Mouse (Mus musculus): ENCODE measurements around the gene Myo10. TPM values are rescaled to one million over a fixed set of nuclear protein-coding genes. Genes with fewer than 3 reads are reported as not detected.

Gene Myo10
- total RNA-seq, 2 experiments from 2014 or later = 42.1 to 46.9 TPM

DNA sequence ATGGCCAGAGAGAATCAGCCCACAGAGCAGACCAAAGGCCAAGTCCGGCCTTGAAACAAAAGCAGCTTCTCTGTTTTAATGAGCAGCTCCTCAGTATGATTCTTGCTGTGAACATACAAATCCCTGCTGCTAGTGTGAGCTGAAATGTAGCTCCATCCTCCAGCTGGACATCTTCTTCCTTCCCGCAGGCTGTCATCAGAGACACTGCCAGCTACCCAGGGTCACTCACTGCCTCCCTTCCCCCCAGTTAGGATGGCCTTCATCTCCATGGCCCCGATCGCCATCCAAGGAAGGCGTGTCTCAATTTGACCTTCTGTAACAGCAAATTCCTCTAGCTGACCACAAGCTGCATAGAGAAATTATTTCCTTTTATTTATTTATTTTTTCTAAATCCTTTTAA is 32.4 kb upstream of the Myo10 start:
- TF ChIP-seq CTCF (IDR thresholded peaks at IDR 0.05) = no peak
- intact Hi-C loops (cut with DNase I) = no loop called here
- no peak overlapping the region for H3K27ac ChIP-seq
- DNase-seq (ENCODE audit: extremely low spot score in 1 of 2, low spot score in 2 of 2) = no peak
- no peak overlapping the region for H3K4me3 ChIP-seq

- Histone ChIP-seq H3K4me3 (no peak overlapping the region), H3K27ac (no peak overlapping the region)
- no peak for TF ChIP-seq CTCF (IDR thresholded peaks at IDR 0.05)
- DNase-seq (ENCODE audit: extremely low spot score in 1 of 2, low spot score in 2 of 2) = no peak
- intact Hi-C loops (cut with DNase I) = no loop called here
These were observed 31.4 kb upstream of the Myo10 start for GRCm38 (mm10) chr15:25590891-25591290.

- TF ChIP-seq CTCF (IDR thresholded peaks at IDR 0.05) = no peak
- no peak overlapping the region for H3K27ac ChIP-seq
- no peak overlapping the region for H3K4me3 ChIP-seq
- DNase-seq (ENCODE audit: extremely low spot score in 1 of 2, low spot score in 2 of 2) = no peak
- intact Hi-C loops (cut with DNase I) = no loop called here
These were observed 30.4 kb upstream of the Myo10 start for GRCm38 (mm10) chr15:25591964-25592363.

DNA sequence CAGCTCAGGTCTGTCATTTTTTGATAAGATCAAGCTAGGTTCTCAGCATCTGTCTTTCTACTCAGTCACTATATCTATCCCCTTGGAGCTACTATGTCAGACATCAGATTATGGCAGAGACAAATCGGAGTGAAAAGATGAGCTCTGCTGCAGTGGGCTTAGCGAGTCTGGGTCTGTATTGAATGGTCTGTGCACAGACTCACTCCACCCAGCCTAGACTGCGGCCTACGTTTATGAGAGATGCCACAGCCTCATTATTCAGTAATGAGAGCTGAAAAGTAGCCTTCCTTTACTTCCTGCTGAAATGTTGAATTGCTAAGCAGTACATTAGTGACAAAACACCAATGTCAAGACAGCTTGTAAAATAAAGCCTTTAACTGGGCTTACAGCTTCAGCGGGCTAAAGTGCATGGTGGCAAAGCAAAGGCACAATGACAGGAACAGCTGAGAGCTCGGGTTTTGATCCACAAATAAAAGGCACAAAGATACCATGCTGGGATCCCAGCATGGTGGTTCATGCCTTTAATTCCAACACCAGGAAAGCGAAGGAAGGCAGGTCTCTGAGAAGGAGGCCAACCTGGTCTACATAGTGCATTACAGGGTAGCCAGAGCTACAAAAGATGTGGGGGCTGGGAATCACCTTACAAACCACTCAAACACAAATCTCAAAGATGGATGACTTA is 28.7 kb upstream of the Myo10 start:
- DNase-seq (ENCODE audit: extremely low spot score in 1 of 2, low spot score in 2 of 2) = no peak
- no peak overlapping the region for H3K4me3 ChIP-seq
- TF ChIP-seq CTCF (IDR thresholded peaks at IDR 0.05) = no peak
- no peak overlapping the region for H3K27ac ChIP-seq
- intact Hi-C loops (cut with DNase I) = no loop called here

DNA sequence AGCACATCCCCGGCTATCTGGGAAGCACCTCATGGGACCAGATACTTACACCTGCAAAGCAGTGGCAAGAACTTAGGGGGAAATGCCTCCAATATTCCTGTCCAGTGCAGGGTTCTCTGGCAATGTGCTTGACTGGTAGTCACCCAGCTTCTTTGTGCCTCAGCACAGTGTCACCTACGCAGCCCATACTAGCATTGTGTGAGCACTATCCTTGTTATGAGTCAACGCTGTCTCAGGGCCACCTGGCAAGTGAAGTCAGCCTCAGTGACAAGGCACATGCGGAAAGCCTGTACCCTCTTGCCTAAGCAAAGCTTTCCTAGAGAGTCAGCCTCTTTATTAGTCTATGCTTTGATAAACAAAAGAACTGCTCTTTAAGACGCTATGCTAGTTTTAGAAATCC is 24.0 kb upstream of the Myo10 start:
- H3K4me3 ChIP-seq = no peak overlapping the region
- no peak for DNase-seq (ENCODE audit: extremely low spot score in 1 of 2, low spot score in 2 of 2)
- no peak for TF ChIP-seq CTCF (IDR thresholded peaks at IDR 0.05)
- no peak overlapping the region for H3K27ac ChIP-seq
- intact Hi-C loops (cut with DNase I) = no loop called here

DNA sequence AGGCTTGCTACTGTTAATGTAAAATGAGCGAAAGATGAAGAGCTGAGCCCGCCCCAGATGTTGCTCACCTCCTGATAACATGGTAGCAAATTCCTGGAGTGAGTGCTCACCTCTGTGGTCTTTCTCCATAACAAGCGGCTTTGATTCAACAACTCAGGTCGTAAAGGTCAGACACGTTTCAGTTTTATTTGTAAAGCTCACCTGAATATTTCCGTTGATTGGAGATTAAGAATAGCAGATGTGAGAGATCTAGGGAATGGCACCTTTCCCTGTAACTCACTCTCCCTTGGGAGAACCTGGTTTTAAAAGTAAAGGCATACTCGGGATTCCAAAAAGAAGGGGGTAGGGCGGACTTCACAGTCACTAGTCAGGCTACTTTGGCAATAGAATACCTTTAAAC is 20.0 kb upstream of the Myo10 start:
- no peak overlapping the region for H3K27ac ChIP-seq
- TF ChIP-seq CTCF (IDR thresholded peaks at IDR 0.05) = no peak
- intact Hi-C loops (cut with DNase I) = no loop called here
- DNase-seq (ENCODE audit: extremely low spot score in 1 of 2, low spot score in 2 of 2) = no peak
- H3K4me3 ChIP-seq = no peak overlapping the region

- intact Hi-C loops (cut with DNase I) = no loop called here
- no peak for TF ChIP-seq CTCF (IDR thresholded peaks at IDR 0.05)
These were observed 19.0 kb upstream of the Myo10 start for GRCm38 (mm10) chr15:25603286-25603685.

DNA sequence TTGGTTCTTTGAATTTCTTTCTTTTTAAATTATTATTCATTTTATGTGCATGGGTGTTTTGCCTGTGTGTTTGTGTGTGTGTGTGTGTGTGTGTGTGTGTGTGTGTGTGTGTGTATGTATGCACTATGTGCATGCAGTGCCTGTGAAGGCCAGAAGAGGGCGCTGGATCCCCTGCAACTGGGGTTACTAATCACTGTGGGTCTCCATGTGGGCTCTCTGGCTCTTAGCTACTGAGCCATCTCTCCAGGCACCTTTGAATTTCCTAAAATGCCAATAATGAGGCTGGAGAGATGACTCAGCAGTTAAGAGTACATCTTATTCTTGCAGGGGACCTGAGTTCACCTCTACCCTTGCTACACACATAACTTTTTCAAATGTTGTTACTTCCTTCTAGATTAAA is 18.1 kb upstream of the Myo10 start:
- no peak for TF ChIP-seq CTCF (IDR thresholded peaks at IDR 0.05)
- Histone ChIP-seq H3K4me3 (no peak overlapping the region), H3K27ac (no peak overlapping the region)
- no peak for DNase-seq (ENCODE audit: extremely low spot score in 1 of 2, low spot score in 2 of 2)
- intact Hi-C loops (cut with DNase I) = no loop called here

More at GRCm38 (mm10) chr15:25603286-25603685, 19.0 kb upstream of the Myo10 start:
- H3K27ac ChIP-seq = no peak overlapping the region
- no peak for DNase-seq (ENCODE audit: extremely low spot score in 1 of 2, low spot score in 2 of 2)
- H3K4me3 ChIP-seq = no peak overlapping the region

GRCm38 (mm10) chr15:25605376-25605775 is 16.9 kb upstream of the Myo10 start:
- no peak for TF ChIP-seq CTCF (IDR thresholded peaks at IDR 0.05)
- intact Hi-C loops (cut with DNase I) = no loop called here
- H3K4me3 ChIP-seq = no peak overlapping the region
- no peak overlapping the region for H3K27ac ChIP-seq
- no peak for DNase-seq (ENCODE audit: extremely low spot score in 1 of 2, low spot score in 2 of 2)

GRCm38 (mm10) chr15:25608742-25609141 is 13.6 kb upstream of the Myo10 start:
- DNase-seq (ENCODE audit: extremely low spot score in 1 of 2, low spot score in 2 of 2) = no peak
- intact Hi-C loops (cut with DNase I) = no loop called here
- TF ChIP-seq CTCF (IDR thresholded peaks at IDR 0.05) = no peak
- H3K4me3 ChIP-seq = no peak overlapping the region
- no peak overlapping the region for H3K27ac ChIP-seq

DNA sequence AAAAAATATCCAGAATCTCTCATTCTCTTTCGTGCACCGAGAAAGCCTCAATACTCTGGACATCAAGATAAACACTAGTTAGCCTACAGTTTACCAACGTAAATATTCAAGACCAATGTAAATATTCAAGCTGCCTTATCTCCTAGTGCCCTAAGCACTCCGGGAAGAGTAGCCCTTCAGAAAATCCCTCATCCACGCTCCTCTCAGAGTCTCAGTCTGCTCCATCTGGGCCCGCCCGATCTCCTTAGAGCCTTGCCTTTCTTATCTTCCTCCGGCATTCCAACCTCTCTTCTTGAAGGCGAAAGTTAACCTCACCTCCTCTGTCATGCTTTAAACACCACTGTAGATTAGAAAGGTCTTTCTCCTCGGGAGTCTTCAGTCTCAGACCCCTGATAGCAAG is 13.1 kb upstream of the Myo10 start:
- DNase-seq (ENCODE audit: extremely low spot score in 1 of 2, low spot score in 2 of 2) = no peak
- no peak for TF ChIP-seq CTCF (IDR thresholded peaks at IDR 0.05)
- intact Hi-C loops (cut with DNase I) = no loop called here
- no peak overlapping the region for H3K27ac ChIP-seq
- no peak overlapping the region for H3K4me3 ChIP-seq

- intact Hi-C loops (cut with DNase I) = no loop called here
- Histone ChIP-seq H3K27ac (no peak overlapping the region), H3K4me3 (no peak overlapping the region)
- no peak for DNase-seq (ENCODE audit: extremely low spot score in 1 of 2, low spot score in 2 of 2)
- TF ChIP-seq CTCF (IDR thresholded peaks at IDR 0.05) = no peak
These were observed 11.1 kb upstream of the Myo10 start for GRCm38 (mm10) chr15:25611178-25611577.

GRCm38 (mm10) chr15:25620560-25620959 is 1.8 kb upstream of the Myo10 start:
- no peak for TF ChIP-seq CTCF (IDR thresholded peaks at IDR 0.05)
- no peak overlapping the region for H3K27ac ChIP-seq
- no peak for DNase-seq (ENCODE audit: extremely low spot score in 1 of 2, low spot score in 2 of 2)
- intact Hi-C loops (cut with DNase I) = loop anchor here (5.0 kb wide), 2 partner anchors 92 to 178 kb away; no protein-coding TSS in a partner anchor
- no peak overlapping the region for H3K4me3 ChIP-seq

Data from left cerebral cortex, adult 2 months (tissue).